Mouse (Mus musculus) thymus, adult 2 months (tissue): Measurements from ENCODE around the gene Ly86.

Experiments
- CTCF ChIP-seq: fragments of 200-500 bp; IDR thresholded peaks from 2 replicates; pipeline ENCODE4 v1.5.1; 2012; ENCODE audit warnings: mild to moderate bottlenecking, control low read depth, low read length, moderate library complexity, borderline replicate concordance; ENCODE audit not compliant: control insufficient read depth, poor library complexity, insufficient read depth; ENCODE audit errors: extremely low read depth
- POLR2A ChIP-seq: fragments of 200-500 bp; IDR thresholded peaks from 2 replicates; pipeline ENCODE4 v1.6.1; 2012; ENCODE audit warnings: mild to moderate bottlenecking, low read length, control low read depth, moderate library complexity; ENCODE audit not compliant: control insufficient read depth, poor library complexity, insufficient read depth; ENCODE audit errors: extremely low read depth

- TF ChIP-seq CTCF (no peak), POLR2A (no peak)
Measured at GRCm38 (mm10) chr13:37433142-37433541, 88.1 kb downstream of the Ly86 start.
